Mouse (Mus musculus) hematopoietic stem cell, adult 5-6 weeks (primary cell): Measurements from ENCODE around the gene Slc13a2. TPM values are rescaled to one million over a fixed set of nuclear protein-coding genes. Genes with fewer than 3 reads are reported as not detected.

Experiments
- ATAC-seq, 2 experiments: fragments of 125-278 bp in 1 of 2; replicated peaks in 1 of 2; 2 replicates each; pipeline ENCODE4 v1.8.0; 2016 to 2017; ENCODE audit warnings: inconsistent platforms in 2 of 2, mild to moderate bottlenecking in 2 of 2, moderate number of reproducible peaks in 2 of 2, low read depth in 1 of 2, moderate TSS enrichment in 1 of 2; ENCODE audit not compliant: low FRiP score in 2 of 2, poor library complexity in 2 of 2, severe bottlenecking in 2 of 2, insufficient read depth in 1 of 2, low TSS enrichment in 1 of 2
- total RNA-seq: library from RNA; stranded (forward); fragments of 172-1452, 232-1000 nt; gene quantifications from 2 replicates; pipeline ENCODE4 v1.2.3, GENCODE M21; 2017

Gene Slc13a2
- total RNA-seq, 1 experiment from 2014 or later = not detected

DNA sequence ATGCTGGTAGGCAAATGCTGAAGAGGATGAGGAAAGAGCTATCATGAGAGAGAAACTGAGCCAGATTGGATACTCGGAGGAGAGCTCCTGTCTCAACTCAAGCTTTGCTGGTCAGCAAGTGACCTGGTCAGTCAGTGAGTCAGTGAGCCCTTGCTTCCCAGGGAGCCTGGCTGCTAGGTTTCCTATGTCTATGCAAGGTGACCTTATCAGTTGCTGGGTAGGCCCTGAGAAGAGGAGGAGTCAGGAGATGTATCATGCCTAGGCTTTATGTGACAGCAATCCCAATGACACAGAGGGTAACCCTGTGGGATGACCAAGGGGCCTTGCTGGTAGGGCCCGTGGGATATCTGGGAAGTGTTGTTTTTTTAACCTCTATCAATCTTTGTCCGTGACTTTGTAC lies 49.9 kb downstream of the Slc13a2 start:
- no peak for ATAC-seq

DNA sequence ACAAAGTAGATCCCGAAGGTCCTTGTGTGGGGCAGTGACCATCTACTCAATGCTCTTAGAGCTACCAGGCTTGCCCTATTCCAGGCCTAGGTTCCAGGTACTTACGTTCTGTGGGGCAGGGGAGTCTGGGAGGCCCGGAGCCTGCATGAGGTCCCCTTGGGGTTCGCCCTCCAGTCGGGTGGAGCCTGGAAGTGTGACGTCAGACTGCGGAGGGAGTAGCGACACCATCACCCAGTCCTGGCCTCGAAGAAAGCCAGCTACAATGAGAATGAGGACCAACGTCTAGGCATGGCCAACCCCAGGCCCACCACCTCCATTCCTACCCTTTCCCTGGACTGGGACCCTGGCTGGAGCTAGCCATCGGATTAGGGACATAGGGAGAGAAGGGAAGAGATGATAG lies 50.3 kb downstream of the Slc13a2 start:
- no peak for ATAC-seq

DNA sequence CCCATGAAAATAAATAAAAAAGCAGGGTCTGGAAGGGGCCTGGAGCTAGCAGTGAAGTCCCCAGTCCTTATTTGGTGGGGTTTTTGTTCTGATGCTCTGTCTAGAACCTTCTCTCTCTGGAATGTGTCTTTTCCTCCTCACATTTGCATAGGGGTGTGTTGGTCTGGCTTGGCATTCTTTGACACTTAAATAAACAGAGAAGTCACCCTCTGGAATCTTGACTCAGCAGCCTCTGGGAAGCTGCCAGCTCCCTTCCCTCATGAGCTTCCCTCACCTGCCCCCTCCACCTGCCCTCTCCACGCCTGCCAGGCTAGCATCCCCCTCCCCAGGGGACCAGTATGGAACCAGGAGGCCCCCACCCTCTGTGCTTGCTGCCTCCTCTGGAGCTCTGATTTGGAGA lies 51.6 kb downstream of the Slc13a2 start:
- no peak for ATAC-seq

DNA sequence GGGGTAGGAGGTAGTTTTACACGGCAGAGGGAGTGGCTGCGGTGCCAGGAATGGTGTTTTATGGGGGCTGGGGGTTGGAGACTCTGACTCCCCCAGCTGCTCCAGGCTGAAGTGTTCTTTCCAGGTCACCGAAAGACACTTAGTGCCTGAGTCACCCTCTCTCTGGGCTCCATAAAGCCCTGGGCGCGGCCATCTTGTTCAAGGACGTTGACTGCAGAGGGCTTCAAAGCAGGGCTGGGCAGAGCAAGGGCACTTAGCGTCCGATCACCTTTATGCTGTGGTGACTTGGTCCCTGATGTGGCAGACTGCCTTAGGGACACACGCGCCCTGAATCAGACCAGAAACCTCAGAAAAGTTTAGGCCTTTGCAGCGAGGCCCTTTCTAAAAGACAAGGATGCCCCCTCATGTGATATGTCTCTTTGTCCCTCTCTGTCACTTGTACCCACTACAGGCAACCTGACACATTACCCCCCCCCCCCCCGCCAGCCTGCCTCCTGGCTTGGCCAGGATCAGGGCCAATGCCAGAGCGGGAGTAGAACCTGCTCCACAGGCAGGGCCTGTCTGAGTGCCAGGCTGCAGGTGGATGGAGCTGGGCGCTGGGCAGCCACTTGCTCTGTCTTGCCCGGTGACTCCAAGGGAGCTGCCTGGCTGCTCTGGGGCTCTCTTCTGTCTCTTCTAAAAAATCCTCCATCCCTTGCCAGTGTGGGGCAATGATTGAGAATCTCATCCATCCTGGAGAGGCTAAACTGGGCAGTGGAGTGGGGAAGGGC lies 54.4 kb downstream of the Slc13a2 start:
- no peak for ATAC-seq

DNA sequence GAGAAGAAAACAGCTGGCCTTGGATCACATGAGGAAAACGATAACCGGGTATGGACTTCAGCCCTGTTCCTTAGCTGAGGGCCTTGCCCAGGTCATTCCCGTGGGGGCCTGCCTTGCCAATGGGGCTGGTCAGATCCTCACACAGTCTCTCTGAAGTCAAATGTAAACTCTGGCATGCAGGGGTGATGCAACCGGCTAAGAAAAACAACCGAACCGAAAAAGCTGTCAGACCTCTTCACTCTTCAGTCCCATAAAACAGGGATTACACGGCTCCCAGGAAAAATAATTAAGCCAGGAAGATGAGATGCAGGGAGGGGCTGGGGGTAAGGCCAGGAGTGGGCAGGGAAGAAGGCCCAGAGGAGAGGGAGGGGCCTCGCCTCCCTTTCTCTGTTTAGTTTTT lies 57.9 kb downstream of the Slc13a2 start:
- ATAC-seq = no peak

DNA sequence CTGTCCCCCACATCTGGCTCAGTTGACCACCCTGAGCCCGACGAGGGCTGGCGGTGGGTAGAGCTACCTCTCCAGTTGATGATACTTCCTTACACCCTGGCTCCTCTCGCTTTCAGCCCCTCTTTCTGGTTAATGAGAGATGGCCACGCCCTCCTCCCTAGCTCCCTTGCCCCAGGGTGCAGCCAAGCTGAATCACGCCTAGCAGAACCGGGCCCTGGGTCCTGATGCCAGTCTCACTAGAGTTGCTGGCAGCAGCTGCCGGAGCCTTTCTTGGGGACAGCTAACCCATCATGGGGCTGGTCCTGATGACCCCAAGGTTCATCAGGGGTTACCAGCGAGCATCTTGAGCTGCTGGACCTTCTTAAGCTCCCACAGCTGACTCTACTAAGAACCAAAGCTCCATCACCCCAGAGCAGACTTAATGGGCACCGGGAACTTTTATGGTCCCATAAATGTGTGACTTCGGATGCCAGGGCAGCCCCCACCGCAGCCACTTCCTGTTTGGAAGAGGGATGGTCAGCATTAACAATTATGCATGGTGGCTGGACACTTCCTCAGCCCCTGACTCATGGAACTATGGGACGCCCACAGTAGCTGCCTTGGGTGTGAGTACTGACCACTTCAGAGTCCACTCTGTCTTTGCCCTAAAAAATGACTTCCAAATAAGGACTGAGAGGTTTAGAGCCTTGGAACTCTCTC lies 58.6 kb downstream of the Slc13a2 start:
- ATAC-seq = no peak

DNA sequence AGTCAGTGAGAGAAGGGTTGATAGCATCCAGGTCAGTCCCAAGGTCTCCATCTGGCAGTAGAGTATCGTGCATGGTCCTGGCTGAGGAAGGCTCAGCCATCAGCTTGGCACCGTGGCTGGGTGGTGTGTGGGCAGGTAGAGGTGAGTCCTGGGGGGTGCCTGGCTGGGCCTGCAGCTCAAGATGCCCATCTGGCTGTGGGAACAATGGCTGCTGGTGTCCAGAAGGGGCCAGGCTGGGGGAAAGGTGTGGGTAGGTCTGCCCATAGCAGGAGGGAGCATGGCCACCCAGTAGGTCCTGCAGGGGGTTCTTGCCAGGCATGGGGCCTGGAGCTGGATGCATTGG lies 61.3 kb downstream of the Slc13a2 start:
- peak in 1 of 2 experiments; percentile 14; a peak in 1 of 4 replicates for ATAC-seq

DNA sequence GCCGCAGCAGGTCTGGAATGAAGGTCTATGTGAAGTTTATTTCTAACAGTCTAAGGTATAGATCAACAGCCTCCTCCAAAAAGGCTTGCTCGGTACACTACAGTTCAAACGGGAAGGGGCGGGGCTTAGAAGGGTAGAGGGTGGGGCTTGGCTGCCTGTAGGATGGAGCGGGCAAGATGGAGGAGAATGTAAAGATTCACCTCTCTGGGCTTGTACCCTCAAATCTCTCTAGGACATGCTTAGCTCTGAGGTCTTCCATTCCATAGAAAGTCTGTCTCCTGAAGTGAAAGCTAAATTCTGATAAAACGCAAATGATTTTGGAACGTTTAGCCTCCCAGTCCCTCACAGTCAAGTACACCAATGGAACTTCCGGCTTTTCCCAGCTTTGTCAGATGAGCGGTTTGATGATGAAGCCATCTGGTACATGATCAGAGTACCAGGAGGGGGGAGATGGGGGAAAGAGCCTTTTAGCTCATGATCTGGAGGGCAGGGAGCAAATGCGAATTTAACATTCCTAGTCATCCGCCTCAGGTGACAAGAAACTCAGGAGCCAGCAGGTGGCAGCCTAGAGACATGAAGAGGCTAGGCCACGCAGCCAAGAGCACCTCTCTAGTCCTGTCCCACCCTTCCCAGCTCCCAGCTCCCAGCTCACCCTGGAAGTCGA lies 61.8 kb downstream of the Slc13a2 start:
- peak; percentile 74 to 86 for ATAC-seq

DNA sequence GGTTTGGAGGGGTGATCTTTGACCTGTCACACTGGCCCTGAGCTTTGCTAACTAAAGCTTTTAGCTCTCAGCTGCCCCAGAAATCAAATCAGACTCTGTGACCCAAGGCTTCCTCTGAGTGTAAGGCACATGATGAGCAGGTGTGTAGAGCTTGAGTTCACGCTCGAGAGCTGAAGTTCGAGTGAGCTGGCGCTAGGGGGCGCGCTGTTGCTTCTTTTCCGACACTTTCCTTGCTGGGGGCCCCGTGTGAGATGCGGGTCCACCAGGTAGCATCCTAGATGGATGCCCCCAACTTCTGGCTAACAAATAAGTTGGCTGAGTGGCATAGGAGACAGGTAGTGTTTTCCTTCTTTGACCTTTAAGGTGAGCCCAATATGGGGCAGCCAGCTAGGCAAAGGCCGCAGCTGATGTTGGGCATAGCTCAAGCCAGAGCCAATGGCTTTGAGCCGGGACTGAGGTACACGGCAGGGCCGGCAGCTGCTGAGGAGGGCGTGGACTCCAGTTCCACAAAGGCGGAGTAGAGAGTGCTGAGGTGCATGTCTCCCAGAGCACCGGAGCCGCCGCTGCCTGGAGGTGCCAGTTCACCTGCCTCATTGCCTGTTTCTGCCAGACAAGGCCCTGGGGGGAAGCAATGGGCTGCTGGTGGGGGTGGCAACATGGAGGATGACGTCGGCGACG lies 63.5 kb downstream of the Slc13a2 start:
- ATAC-seq = no peak; a peak in 1 of 4 replicates

DNA sequence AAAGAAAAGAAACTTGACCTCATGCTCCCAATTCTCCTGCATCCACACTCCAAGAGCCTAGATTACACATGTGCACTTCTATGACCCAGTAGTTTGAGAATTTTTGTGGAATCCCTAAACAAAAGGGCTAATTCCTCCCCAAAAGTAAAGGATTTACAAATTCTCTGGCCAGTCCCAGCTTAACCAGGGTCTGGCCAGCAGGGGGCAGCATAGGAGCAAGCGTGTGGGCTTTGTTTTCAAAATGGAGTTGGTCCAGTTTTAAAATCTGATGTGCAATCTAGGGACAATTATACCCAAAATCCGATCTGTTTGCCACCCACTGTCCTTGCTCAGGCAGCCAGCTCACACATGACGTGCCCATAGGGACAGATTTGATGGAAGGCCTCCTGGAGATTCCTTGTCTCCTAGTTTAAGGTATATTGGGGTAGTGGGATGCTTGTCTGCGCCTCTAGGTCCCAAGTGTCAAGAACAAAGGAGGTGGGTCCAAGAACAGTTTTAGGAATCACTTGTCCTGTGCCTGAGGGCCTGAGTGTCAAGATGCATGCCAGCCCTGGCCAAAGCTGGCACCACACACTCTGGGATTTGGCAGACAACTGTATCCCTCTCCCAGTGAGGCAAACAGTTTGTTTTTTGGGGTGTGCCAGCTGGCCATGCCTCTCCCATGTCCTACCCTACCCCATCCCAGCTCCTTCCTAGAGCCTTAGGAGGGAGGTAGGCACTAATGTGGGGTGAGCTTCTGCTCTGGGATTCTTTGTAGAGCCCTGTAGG lies 66.4 kb downstream of the Slc13a2 start:
- ATAC-seq = 0 out of 4 replicates have a peak, but pooled peaks have one; percentile 24

DNA sequence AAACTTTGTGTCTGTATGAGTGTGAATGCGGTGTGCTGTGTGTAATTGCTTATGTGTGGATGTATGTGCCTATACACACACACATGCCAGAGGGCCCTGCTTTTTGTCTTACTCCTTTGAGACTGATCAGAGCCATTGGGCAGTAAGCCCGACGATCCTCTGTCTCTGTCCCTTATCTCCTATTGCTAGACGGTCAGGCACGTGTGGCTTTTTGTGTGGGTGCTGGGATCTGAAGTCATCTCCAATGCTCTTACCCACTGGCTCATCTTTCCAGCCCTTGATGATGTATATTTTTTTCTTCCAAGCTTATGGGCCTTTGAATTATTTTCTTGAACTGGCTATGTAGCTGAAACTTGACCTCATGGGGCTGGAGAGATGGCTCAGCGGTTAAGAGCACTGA lies 67.1 kb downstream of the Slc13a2 start:
- ATAC-seq = no peak

DNA sequence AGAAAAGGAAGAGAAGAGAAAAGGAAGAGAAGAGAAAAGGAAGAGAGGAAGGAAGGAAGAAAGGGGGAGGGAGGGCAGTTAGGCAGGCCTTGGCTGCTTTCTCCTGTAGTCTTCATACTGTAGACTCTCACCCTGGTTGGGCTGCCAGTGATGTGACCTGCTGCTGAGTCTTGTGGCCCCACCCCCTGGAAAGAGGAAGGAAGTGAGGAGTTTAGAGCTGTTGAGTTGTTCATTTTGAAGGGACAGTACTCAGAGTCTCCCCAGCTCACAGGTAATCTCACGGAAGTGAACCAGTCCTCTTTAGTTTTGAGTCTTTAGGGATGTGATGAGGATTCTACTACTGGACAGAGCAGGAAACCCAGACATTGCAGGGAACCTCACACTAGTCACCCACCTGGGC lies 68.9 kb downstream of the Slc13a2 start:
- ATAC-seq = peak; percentile 83 to 89

DNA sequence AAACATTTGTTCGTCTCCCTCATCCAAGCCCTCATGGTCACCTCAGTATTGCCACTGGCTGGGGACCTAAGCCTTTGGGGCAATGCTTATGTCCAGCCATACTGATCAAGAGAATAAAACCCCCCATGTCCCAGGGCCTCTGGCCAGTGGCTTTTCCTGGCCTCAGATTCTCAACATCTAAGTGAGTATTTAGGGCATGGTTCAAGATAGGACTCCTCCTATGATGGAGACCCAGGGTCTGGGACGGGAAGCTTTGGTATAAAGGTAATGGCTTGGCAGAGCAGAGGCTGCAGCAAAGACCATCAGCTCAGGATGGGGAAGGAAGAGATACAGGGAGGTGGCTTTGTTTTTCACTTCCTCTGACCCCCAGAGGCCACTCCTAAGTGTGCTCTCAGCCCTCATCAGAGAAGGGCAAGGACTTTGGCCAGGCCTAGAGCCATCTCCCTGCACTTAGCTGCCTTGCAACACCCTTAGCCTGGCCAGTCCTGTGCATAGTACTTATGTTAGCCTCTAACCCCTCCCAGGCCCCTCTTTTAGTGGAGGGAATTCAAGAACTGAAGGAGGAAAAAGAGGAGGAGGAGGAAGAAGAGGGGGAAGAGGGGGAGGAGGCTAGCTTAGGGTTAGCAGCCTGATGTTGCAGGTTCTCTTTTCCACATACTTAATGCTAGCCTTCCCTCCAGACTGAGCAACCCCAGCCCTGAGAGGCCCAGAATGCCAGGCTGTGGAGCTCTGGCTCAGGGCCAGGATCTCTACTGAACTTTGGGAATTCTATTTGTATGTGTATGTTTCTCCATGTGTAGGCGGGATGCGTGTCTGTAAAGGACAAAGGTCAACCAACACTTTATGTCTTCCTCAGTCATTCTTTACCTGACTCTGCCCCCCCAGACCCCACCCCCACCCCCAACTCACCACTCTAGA lies 72.3 kb downstream of the Slc13a2 start:
- no peak for ATAC-seq

DNA sequence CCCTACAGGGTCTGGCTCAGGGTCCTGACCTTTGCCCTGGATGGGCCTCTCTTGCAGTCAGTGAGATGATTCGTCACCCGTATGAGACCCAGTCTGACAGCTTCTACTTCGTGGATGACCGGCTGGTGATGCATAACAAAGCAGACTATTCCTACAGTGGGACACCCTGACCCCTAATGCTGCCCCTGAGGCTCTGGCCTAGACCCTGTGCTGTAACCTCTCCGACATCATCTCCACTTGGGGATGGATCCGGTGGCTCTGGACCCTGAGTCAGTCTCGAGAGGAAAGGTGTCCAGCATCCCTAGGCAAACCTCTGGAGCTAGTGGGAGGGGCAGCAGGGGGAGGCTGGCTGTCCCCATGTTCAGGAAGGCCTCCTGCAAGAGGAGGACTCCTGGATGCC lies 73.5 kb downstream of the Slc13a2 start:
- ATAC-seq = no peak

DNA sequence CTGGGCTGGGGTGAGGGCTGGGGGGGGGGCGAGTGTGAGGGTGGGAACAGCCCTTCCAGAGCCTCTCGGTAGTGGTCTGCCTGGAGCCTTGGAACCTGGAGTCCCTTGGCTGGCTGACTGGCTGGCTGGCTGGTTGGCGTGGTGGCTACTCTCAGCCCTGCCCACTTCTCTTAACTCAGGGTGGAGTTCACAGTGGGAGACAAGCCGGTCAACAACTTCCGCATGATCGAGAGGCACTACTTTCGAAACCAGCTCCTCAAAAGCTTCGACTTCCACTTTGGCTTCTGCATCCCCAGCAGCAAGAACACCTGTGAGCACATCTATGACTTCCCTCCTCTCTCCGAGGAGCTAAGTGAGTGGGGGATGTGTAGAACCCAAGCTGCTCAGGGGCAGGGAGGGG lies 74.1 kb downstream of the Slc13a2 start:
- no peak; a peak in 1 of 4 replicates for ATAC-seq
